Mouse (Mus musculus): ENCODE results near the gene Trip12.

Trip12 gene

DNA sequence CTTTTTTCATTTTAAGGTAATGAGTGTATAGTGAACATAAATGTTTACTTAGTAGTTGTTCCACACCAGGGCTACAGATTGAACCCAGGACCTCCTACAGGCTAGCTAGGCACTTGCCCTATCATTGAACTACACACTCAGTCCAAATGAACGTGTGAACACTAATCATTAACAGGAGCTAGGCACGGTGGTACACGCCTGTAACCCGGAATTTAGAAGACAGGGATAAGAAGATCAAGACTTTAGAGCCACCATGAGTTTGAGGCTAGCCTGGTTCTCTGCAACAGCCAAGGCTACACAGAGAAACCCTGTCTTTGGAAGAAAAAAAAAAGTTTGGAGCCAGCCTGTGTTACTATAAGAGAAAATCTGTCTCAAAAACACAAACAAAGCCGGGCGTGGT, 19.3 kb upstream of the Trip12 start:
- no peak for DNase-seq

DNA sequence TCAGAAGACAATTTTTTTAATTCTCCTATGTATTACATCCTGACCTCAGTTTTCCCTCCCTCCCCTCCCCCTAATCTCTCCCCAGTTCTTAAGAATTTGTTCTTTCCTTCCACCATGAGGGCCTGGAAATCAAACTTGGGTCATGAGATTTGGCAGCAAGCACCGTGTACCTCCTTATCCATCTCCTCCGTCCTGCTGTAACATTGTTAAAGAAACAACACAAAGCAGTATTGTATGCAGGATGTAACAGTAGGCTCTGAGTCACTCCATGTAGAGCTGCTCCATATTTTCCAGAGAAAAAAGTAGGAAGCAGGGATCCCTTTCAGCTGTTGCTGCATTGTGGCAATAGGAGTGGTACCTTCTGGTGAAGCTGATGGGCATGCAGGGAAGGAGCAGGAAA, 15.4 kb upstream of the Trip12 start:
- DNase-seq: no peak

DNA sequence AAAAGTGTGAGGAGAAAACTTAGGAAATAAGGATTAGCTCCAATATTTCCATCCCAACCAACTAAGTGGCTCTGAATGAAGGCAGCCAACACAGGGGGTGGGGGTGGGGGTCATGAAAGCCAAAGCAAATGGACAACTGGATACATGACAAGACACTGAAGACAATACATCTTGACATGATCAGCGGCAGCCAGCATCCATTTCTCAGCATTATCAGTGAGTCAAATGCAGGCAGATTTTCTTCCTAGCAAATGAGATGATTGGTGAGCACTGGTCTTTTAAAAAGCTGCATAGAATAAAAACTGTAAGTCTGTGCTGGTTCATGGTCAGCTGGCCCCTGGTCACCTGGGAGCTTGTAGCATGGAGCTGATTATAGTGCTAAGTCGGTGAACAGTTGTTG, 14.7 kb upstream of the Trip12 start:
- no peak for DNase-seq

DNA sequence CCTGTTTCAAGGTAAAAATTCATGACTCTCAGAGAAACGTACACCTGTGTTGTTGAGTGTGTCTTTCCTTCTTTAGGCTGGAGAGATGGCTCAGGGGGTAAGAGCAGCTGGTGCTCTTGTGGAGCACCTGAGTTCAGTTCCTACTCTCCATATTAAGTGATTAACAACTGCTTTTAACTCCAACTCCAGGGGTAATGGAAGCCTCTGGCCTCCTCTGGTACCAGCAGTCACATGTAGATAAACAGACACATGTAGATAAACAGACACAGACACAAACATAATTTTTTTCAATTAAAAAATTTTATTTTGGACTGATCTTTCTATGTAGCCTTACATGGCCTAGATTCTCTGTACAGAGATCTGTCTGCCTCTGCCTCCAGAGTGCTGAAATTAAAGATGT, 13.4 kb upstream of the Trip12 start:
- no peak for DNase-seq

DNA sequence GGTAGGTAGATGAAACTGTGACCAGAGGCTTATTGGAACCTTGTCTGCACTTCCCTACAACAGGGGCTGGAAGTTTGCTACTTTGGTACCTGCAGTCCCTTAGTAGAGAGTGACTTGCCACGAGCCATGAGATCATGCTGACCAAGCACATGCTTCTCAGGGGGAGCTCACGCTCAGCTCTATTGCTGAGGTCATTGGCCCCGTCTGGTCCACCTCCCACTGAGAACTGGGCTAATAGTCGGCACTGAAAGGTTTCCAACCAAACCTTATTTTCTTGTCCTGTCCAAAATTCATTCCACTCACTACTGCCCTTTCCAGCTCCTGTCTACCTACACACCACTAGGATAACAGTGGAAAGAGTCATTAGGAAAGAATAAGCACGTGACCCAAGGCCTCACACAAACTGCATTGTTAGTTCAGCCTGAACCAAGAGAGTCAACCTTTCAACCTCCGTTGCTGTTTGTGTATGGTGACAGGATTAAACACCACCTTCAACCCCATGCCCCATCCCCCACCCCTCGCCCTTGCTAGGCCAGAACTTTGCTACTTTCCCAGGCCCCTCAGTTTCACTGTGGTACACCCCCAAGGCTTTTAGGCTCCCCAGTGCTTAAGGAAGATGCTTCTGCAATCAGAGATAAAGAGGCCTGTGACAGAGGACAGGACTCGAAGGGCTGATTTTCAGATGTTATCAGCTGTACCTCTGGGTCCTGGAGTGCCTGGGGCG, 11.4 kb upstream of the Trip12 start:
- DNase-seq: no peak

DNA sequence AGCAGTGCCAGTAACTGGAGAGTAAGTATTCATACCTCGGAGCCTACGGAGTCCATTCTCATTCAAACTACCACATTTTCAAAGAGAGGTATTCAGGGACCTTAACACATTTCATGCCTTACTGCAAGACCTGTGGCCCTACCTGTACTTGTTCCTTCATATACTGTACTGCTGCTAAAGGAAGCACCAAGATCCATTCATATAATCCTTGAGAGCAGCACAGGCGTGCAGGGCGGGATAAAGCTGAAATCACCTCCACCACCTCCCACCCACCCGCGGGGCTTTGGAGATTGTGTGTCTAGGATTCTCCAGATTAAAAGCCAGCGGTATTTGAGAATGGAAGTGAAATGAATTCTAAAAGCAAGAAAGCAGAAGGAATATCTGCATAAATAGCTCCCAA, 10.2 kb upstream of the Trip12 start:
- no peak for DNase-seq

DNA sequence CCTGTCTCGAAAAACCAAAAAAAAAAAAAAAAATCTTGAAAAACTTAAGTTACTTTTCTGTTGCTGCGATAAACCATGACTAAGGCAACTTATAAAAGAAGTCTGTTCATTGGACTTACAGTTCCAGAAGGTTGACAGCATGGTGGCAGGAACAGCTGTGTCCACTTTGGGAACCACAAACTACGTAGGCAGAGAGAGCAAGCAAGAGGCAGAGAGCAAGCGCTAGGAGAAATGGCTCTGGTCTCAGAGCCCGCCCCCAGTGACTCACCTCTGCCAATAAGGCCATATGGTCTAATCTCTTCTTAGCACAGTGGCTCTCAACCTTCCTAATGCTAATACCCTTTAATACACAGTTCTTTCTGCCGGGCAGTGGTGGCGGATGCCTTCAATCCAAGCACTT, 9.5 kb upstream of the Trip12 start:
- DNase-seq: no peak

DNA sequence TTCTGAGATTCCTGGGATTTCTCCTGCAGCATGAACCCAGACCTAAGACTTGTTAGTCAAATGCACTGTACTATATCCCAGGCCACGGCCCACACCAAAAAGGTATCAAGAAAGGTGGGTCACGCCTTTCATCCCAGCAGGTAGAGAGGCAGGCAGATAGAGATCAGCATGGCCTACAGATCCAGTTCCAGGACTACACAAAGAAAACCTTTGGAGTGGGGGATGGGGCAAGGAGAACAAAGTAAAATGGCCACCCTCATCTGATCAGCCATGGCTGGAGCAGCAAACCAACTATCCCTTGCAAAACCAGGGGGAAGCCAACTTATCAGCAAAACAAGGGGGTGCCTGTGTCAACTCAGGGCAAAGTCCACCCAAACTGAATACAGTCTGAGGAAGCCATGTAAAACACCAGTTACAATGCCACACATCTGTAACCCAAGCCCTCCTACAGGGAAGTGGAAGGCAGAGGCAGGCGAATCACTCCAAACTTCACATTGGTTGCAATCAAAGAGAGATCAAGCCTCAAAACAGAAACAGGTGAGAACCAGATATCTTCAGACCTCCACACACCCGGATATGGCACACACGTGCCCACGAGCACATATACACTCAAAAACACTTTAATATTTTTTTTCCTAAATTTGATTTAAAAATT, 8.6 kb upstream of the Trip12 start:
- no peak for DNase-seq

DNA sequence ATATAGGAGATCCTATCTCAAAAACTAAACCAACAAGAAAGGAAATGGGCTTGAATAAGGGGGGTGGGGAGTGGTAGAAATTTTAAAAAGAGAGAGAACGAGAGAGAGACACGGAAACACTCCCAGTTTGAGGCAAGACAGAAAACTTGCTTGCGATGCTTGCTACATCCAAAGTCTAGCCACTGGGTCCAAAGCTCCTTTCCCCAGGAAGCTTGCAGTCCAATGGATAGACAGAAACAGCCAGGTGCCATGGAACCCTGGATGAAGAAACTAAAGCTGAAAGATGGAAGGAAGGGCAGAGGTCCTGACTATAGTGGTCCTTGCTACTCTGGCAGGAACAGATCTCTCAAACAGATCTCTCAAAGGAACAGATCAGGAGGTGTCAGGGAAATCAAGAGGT, 8.0 kb upstream of the Trip12 start:
- no peak for DNase-seq

DNA sequence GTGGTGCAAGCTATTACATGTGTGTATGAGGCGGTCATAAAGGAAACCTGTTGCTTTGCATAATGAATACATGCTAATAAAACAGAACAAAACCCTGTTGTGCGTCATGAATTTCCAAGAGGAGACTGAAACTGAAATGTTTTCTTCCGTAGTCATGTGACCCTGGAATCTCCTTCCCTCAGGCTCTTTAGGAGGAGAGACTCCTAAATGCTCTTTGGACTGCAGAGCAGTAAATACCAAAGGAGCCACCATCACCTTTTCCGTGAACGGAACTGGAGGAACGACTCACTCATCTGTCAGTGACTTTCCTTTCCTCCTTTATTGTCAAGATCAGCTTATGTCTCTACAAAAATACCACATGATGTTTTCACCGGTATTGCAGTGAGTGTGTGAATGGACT, 7.4 kb upstream of the Trip12 start:
- no peak for DNase-seq

DNA sequence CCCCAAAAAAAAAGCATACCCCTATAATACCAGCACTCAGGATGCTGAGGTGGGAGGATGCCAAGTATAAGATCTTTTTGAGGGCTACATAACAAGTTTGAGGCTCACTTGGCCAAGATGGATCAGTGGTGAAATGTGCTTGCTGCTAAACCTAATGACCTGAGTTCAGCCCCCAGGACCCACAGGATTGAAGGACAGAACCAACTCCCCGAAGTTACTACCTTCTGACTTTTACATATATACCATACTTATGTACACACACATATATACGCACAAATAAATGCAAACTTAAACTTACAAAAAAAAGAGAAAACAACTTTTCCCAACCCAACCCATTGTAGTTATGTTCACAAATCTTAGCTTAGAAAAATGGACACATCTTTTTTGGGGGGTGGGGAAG, 3.0 kb upstream of the Trip12 start:
- no peak for DNase-seq

DNA sequence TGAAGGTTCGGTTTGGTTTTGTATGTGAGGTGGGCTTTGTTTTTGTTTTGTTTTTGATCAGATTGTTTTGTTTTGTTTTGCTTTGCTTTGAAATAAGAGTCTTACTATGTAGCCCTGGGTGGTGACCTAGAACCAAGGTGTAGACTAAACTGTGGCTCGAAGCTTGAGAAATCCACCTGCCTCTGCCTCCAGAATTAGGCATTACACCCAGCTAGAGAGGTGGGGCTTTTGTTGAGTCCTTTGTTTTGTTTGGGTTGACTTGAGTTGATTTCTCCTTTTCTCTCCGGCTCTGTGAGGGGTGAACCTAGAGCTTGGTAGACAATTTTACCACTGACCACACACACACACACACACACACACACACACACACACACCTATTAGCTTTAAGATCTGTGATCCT, 745 bp upstream of the Trip12 start:
- DNase-seq: no peak

DNA sequence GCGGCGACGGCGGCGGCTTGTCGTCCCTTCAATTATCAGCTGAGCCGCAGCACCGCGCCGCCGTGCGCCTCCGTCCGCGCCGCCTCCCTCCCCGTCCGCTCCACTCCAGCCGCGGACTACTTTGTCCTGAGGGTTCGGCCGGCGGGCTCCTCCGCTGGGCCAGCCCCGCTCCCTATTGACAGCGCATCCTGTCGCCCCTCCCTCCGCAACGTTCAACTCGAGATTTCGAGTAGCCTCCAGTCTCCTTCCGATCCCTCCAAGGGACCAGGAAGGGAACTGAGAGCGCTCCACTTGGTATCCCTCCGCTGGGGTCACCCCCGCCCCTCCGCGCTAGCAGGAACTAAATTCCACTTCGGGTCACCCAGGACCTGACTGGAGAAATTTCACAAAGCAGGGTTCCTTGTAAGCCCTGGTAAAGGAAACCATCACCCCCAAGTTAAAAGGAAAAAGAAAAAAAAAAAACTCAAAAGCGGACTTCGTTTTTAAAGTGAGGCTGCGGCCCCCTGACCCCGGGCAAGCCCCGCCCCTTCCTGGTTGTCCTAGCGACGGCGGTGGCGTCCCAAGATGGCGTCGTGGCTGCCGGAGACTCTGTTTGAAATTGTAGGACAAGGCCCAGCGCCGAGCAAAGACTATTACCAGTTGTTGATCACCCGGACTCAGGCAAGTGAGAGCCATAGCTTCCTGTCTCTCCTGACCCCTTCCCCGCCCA, 853 bp downstream of the Trip12 start, which contains the start of gene Fbxo36:
Gene Fbxo36, plus strand, starts transcription at position 533 of the 709 bp plus-strand sequence.
- peak; percentile 95 to 96 for DNase-seq

DNA sequence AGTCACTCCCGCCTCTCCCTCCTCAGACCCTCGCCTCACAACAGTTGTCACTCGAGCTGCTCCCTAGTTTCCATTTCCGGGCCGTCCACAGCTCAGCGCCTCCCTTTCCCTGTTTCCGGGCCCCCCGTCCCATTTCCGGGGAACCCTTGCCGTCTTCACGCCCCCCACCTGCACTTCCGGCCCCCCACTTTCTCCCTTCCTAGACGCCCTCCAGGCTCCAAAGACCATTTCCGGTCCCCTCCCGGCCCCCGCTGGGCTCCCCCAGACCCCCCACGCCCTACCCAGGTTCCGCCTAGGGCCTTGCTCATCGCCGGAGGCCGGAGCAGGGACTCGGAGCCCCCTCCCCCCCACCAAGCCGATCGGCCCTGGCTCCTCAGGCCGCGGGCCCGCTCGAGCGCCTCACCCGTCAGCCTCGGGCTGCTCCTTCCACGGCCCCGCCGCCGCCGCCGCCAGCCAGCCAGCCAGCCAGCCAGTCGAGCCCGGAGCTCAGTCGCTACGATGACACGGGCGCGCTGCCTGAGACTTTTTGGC, 1.6 kb downstream of the Trip12 start:
- DNase-seq: peak; percentile 83 to 88

DNA sequence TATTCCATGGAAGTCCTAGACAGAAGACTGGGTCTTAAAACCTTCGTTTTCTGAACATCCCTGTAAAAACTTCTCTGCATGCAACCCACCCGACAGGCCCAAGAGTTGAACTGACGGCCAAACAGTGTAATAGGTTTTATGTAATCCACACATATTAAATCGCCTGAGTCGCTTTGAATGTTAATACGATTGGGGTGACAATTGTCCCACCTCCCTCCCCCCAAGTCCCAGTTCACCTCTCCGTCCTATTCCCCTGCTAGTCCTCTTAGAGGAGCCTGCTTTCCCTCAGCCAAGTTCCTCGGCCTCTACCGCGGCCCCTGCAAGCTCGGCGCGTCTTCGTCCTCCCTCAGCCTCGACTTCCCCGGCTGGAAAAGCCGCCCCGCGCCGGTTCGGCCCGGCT, 2.2 kb downstream of the Trip12 start:
- no peak for DNase-seq

DNA sequence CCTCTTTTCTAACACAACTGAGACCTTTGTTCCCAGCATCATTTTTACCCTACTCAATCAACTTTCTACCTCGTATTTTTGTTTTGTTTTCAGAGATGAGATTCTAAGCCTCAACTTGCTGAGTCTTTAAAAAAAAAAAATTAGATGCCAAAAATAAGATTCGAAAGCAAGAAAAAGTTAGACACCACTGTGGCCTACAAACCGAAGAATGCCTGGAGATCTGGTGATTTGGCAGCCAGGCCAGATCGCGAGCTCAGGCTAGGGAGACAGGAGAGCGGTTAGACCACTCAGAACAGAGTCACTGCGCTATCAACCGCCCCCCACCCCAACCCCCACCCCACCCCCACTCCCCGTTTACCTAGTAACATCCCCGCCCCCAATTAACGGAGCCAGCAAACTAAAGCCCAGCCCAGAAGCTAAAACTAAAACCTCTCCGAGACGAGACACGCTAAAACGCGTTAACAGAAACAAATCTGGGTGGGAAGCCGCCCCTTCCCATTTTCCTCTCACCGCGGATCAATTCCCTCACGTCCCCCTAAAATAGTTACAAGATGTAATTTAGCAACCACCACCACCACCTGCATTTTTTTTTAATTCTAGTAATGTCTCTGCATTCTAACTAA, 2.7 kb downstream of the Trip12 start:
- DNase-seq: peak; percentile 13

DNA sequence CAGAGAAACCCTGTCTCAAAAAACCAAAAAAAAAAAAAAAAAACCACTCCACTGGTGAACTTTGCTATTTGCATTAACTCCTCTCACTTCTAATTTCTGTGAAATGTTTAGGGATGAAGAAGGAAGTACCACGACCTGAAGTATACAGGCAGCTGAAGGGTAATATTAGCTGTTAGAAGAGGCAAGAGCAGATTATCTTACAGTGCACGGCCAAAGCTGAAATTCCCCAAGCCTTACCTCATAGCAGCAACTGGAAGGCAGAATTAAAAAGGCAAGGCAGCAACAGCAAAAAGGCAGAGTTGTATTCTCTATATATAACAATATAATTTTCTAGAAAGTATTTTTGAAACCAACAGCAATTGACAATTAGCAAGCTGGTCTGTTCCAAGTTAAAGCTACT, 15.2 kb downstream of the Trip12 start:
- no peak for DNase-seq

DNA sequence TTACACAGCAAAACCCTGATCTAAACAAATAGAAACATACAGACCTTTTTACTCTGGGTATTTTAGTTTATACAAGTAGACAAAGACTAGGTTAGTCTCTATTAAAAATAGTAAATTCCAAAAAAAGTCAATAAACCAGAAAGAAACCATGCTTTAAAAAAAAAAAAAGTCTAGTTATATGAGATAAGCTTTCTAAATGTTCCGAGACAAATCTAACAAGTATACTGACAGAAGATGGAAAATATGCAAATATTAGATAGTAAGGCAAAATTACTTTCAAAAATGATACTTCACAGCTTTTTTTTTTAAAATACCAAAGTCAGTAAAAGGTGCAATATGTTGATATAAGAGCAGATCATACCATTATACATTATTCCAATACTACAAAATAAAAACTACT, 22.7 kb downstream of the Trip12 start:
- DNase-seq: no peak

DNA sequence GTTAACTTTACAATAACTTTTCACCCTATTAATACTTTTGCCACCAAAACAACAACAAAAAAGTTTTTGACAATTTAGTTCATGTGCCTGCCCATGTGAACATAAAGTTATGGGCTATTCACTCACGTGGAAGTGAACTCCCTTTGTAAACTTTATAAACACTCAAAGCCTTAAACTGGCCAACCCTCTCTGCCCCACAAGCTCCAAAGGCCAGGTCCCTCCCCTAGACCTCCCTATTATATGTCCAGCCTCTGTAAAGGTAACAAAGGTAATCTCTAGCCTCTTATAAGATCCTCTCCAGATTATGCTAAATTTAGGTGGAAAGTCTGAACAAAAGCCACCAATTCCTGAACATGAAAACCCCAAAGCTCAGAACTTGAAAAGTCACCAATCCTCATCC, 36.5 kb downstream of the Trip12 start:
- DNase-seq: no peak

DNA sequence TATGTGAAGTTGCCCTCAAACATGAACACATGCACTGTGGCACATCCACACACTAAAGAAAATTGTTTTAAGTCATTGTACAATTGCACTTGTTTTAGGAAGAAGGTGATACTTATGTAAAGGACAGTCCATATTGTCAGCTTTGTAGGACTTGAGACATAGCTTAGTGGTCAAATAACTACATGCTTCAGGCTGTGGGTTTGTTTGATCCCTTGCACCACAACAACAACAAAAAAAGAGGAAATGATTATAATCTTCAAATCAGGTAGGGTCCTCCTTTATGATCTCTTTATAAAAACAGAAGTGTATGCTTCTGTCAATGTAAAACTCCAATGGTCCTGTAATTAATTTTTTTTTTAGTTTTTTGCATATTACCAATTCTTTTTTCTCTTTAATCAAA, 41.1 kb downstream of the Trip12 start:
- no peak for DNase-seq

DNA sequence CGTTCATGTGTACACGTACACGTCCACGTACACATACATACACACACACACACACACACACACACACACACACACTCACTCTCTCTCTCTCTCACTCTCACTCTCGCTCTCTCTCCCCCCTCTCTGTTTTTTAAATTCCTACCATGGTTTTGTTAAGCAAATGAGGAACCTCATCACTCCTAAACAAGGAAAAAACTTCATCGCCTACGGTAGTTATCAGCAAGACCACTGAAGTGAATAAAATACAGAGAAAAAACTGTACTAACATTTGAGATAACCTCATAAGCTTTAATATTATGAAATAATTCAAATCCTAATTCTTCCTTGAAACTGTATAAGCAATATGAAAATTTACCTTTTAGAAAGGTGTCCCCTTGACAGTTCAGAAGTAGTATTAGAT, 45.0 kb downstream of the Trip12 start:
- no peak for DNase-seq

DNA sequence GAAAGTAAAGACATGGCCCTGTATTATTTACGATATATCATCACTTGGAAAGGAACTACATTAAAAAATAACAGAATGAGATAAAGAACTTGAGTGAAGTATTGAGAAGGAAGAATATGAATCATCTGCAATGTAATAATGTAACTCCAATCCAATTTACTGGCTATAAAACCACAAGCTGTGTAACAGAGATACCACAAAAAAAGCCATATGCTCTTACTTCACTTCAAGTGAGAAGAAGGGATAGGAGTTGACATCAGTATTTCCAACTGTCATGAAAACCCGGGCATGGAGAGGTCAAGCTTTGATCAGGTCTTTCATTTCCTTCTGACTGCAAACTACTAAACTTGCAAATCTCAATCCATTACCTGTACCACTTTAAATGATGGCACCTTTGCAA, 48.9 kb downstream of the Trip12 start:
- no peak for DNase-seq

DNA sequence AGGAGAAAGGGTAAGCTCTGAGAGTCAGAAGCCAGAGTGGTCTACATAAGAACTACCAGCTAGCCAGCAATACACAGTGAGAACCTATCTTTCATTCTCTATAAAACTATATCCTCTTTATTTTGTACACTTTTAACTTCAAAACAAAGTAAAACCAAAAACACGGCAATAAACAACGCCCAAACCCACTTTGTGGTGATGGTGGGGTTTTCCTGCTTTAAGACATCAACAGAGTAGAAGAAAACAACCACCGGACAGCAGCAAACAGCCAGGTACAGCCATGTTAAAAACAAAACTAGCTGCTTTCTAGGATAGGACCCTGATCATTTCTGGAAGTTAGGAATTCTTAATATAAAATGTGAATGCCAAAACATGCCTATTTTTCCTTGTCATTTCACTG, 59.7 kb downstream of the Trip12 start:
- no peak for DNase-seq

DNA sequence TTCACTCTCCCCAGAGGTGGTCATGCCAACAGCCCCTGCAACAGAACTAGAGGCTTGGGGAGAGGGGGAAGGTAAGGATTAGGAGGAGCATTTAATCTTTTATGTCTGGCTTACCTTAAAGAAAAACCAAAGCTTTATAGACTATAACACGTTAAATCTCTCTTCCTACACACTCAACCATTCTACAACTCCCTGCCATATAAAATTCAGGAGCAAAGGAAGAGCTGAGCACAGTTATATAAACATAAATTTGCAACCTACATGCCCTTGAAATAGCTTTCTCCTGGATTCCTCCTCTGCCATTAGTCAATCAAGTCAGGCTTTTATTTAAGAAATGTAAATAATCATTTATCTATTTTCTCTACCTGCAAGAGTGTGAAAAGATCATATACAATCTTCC, 62.9 kb downstream of the Trip12 start:
- no peak for DNase-seq

Measured in cerebellum, postnatal 10 days (tissue).